Mouse (Mus musculus) MN1 (cell line): ENCODE data around the gene Pfas.
A peak's percentile ranks its signal among the peaks of the same experiment; 100 is the strongest.

Source experiments
- DNase-seq: peaks from one replicate; pipeline ENCODE4 v3.0.0-alpha.2; 2016; ENCODE audit warnings: low spot score

The Pfas gene

DNA sequence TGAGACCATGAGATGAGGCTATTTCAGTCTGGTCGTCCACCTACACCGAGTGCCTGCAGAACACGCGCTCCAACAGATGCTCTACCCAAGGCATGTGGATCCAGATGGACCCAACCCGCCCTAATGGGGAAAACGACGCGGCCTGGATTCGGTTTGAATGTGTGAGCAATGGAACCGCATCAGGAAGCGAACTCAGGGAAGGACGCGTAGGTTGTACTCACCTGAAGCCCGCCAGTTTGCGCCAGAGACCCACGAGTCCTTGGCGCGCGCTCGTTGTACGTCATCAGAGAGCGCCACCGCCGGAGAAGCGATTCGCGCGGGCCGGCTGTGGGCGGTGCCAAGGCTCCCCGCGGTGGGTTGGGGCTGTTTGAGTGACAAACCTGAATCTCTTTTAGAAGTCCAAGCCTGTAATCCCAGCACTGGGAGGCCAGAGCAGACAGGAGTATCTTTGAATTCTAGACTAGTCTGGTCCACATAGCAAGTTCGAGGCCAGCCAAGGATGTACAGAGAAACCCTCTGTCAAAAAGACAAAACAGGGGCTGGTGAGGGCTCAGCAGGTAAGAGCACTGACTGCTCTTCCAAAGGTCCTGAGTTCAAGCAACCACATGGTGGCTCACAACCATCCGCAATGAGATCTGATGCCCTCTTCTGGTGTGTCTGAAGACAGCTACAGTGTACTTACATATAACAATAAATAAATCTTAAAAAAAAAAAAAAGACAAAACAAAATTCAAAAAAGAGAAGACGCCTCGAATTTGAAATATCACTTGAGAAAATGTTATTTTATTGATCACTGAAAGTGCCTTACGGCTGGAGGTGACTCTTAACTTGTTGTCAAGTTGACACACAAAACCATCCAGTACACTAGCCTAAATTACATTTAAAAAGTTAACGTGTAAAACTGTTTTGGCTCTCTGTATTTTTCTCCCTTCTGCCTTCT is at the start of gene Pfas:
Gene Pfas (minus strand): TSS at position 279 of the 940 bp plus-strand sequence.
- DNase-seq: peak; percentile 95

GRCm38 (mm10) chr11:69053848-69054247 is 45.6 kb upstream of the Pfas start:
- no peak for DNase-seq

DNA sequence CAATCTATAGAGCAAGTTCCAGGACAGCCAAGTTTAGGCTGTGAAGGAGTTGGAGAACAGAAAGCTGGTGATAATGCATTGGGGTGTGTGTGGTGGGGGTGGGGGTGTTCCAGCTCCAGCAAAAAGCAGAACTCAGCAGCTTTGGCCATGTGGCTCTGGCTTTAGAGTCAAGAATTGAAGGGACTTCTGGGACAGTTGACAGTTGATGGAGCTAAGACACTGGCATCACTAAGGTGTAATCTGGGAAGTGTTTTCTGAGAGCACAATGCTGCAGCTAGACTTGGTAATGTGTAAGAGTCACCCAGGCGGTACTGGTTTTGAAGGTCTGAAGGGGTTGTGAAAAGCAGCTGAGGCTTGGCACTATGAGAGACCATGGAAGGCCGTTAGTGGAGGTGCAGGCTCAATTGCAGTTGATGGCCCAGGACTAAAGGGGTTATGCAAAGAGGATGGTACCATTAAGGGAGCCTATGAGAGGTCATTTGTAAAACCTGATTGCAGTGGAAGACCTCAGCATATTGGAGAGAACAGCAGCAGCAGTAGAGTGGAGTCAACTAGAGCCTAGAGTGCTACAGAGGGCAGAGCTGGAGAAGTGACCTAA is 44.7 kb upstream of the Pfas start:
- no peak for DNase-seq

DNA sequence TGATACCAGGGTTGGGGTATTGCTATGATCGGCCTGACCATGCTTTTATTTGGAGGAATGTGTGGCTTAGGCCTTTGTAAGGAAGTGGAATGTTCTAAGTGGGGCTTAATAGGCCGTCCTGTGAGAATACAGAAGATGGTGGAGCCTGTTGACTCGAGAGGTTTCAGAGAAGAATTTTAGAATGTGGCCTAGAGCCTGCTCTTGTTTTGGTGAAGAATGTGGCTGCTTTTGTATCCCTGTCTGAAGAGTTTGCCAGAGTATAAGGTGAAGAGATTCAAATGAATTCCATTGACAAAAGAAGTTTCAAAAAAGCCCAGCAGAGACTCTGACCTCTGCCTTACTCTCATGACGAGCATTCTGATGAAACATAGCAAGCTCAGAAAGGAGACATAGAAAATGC is 43.5 kb upstream of the Pfas start:
- DNase-seq: no peak

GRCm38 (mm10) chr11:69050748-69051147 is 42.5 kb upstream of the Pfas start:
- no peak for DNase-seq

- no peak for DNase-seq
Observed at GRCm38 (mm10) chr11:69048151-69048550, 39.9 kb upstream of the Pfas start.

DNA sequence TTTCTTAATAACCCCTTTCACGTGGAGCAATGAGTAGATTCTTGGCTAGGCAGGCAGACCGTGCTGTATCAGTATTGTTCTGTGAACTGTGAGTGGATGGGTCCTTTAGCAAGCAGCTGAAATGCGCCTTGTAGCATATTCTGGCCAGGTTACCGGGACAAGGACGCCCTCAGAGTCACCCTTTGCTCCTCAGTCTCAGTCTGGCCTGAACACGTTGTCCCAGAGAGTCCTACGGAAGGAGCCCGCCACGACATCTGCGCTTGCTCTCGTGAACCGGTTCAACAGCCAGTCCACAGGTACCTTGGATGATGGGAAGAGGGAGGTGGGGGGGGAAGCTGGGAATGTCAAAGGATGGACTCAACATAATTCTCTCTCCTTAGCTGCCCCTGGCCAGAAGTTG is 39.3 kb upstream of the Pfas start:
- no peak for DNase-seq

GRCm38 (mm10) chr11:69046395-69046774 is 38.1 kb upstream of the Pfas start:
- no peak for DNase-seq

GRCm38 (mm10) chr11:69045531-69046394 is 37.5 kb upstream of the Pfas start, which contains the start of gene Aurkb:
Aurkb (plus strand) TSS chr11:69045647.
- DNase-seq: peak; percentile 92

- peak; percentile 16 for DNase-seq
Observed at GRCm38 (mm10) chr11:69038173-69038572, 29.9 kb upstream of the Pfas start.

- peak; percentile 91 for DNase-seq
Observed at GRCm38 (mm10) chr11:69037231-69038061, 29.2 kb upstream of the Pfas start.

- peak; percentile 89 for DNase-seq
Observed at GRCm38 (mm10) chr11:69036486-69037230, 28.4 kb upstream of the Pfas start.

DNA sequence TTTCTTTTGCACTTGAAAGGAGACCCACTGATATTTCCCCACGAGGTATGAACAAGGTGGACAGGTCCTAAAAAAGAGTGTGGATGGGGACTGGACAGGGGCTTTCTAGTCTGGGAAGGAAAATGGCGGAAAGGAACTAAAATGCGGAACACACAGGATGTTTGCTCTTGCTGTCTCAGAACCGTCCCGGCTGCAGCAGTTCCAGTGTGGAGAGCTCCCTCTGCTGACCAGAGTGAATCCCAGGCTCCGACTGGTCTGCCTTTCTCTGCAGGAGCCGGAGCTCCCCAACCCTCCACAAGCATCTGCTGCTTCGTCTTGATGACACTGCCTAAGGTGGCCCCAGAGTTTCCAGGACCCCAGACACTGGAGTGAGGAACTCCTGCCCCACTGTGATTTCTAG is 27.6 kb upstream of the Pfas start:
- DNase-seq: peak; percentile 87

DNA sequence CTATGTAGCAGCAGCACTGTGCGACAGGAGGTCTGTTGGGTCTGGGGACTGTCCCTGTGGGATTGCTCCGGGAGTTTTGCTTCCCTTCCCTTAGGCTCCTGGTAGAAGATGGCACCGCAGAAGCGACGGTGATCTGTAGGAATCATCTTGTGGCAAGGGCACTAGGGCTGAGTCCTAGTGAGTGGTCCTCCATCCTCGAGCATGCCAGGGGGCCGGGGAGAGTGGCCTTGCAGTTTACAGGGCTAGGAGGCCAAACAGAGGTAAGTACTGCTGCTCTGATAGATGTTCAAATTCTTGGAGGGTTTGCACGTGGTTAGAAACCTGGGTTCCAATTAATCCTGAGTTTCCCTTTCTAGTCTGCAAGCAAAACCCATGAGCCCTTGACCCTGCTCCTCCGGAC is 27.2 kb upstream of the Pfas start:
- DNase-seq: no peak

DNA sequence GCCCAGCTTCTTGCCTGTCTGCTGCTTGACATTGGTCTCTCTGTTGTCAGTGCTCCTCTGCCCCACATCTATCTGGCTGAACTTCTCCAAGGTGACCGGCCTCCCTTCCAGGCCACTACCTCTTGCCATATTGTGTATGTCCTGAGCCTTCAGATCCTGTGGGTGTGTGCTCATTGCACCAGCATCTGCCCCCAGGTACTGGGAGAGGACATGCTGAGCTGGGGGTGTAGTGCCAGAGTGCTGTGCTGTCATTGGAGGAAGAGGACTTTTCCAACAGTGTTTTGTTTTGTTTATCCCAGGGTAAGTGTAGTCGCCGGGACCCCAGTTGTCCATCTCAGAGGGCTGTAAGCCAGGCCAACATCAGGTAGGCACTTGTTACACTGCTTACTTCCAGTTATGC is 26.3 kb upstream of the Pfas start:
- no peak for DNase-seq

- no peak for DNase-seq
Observed at GRCm38 (mm10) chr11:69033552-69033951, 25.3 kb upstream of the Pfas start.

DNA sequence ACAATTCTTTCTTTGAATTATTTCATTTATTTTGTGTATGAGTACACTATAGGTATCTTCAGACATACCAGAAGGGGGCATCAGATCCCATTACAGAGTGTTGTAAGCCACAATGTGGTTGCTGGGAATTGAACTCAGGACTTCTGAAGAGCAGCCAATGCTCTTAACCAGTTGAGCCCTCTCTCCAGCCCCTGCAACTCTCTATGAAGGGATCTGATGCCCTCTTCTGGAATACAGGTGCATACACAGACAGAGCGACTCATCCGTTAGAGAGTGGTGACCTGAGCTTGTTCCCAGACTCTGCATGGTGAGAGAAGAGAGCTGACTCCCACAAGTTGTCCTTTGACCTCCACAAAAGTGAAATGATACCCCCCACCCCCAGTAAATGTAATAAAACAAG is 20.5 kb upstream of the Pfas start:
- DNase-seq: peak; percentile 41

DNA sequence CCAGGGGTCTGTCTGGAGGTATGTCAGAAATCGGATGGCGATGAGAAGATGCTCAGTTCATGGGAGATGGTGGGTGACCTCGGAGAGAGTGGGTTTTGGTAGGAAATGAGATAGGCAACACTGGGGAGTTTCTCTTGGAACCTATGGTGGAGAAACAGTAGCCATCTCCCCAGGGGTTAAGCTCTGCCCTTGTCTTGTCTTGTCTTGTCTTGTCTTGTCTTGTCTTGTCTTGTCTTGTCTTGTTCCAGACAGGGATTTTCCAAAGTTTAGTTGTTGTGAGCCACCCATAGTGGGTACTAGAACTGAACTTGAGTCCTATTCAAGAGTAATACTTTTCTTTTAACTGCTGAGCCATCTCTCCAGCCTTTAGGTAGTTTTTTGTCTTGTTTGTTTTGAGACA is 18.3 kb upstream of the Pfas start:
- no peak for DNase-seq

DNA sequence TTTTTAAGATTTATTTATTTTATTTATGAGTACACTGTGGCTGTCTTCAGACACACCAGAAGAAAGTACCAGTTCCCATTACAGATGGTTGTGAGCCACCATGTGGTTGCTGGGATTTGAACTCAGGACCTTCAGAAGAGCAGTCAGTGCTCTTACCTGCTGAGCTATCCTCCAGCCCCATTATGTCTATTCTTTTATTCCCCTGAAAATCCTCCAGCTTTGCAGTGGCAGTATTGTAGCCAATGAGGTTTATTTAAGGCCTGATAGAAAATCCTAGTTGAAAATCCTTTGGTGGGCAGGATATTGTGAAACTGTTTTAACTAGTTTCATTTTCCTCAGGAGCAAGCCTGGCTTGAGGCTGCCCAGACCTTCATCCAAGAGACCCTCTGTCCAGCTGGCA is 12.4 kb upstream of the Pfas start:
- DNase-seq: no peak

GRCm38 (mm10) chr11:69016755-69017154 is 8.5 kb upstream of the Pfas start:
- no peak for DNase-seq
